Mouse (Mus musculus) lung, postnatal 0 days (tissue): Measurements from ENCODE around the gene Telo2.
A peak's percentile ranks its signal among the peaks of the same experiment; 100 is the strongest.

Source experiments
- CTCF ChIP-seq: IDR thresholded peaks from 2 replicates; pipeline ENCODE4 v1.5.1; 2016; ENCODE audit warnings: antibody characterized with exemption, mild to moderate bottlenecking
- EP300 ChIP-seq: IDR thresholded peaks from 2 replicates; pipeline ENCODE4 v1.6.1; 2016; ENCODE audit warnings: antibody characterized with exemption, mild to moderate bottlenecking, control low read depth

DNA sequence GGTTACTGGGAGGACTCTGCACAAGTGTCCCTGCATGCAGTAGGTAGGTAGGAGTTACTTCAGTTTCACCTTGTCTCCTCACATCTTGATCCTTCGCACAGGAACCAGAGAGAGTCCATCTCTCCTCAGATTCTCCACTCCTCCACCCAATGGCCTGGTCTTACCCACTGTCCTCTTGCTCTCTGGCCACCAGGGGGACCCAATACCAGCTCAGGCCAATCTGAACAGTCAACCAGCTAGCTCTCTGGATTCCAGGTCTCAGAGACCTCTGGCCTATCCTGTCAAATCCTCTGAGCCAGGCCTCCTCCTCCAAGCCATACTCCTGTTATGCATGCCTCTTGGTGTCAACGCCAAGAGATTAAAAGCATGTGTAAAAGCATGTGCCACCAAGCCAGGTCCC is 6.2 kb downstream of the Telo2 start:
- TF ChIP-seq EP300 (no peak), CTCF (peak; percentile 82)
